Mouse (Mus musculus): ENCODE data around the gene Rasal3. TPM values are rescaled to one million over a fixed set of nuclear protein-coding genes. Genes with fewer than 3 reads are reported as not detected.

Rasal3 gene
- polyA plus RNA-seq, 1 experiment from 2014 or later = 0.50 TPM

DNA sequence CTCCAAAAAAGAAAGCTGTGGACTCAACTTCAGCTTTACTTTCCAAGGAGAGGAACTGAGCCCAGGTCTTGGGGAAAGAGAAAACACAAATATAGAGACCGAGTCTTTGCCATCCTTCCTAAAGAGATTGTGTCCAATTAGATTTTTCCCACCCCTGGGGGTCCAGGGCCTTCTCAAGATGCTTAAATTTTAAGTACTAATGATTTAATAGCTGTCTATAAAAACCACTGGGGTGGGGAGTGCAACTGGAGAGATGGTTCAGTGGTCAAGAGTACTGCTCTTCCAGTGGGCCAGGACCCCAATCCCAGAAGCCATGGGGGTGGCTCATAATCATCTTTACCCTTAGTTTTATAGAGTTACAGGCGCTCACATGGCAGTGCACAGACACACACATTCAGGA lies 55.0 kb downstream of the Rasal3 start:
- H3K4me1 ChIP-seq (ENCODE audit: control insufficient read depth, insufficient read depth, low read length) = peaks cover 15% of the 10 kb centered on the region
- no peak overlapping the region for H3K9ac ChIP-seq (replicated peaks; ENCODE audit: low read length)
- H3K36me3 ChIP-seq (ENCODE audit: control insufficient read depth, insufficient read depth, low read length) = peaks cover 16% of the 10 kb centered on the region
- no peak for DNase-seq
- WGBS = 96% methylated on average over 2 of the region's 2 CpGs
- H3K4me2 ChIP-seq (ENCODE audit: low read length) = peak overlapping the region; percentile 90
- H3K4me3 ChIP-seq (replicated peaks; ENCODE audit: low read depth, low read length) = peak overlapping the region; percentile 88; the same call in 1 of the 2 replicates
- no peak overlapping the region for H3K27ac ChIP-seq (replicated peaks; ENCODE audit: low read depth, low read length)
- ATAC-seq (ENCODE audit: low FRiP score, low TSS enrichment) = no peak
- no peaks in the 10 kb centered on the region for H3K9me3 ChIP-seq (ENCODE audit: control insufficient read depth, low read length)
- H3K27me3 ChIP-seq (ENCODE audit: control insufficient read depth, insufficient read depth, low read length) = no peaks in the 10 kb centered on the region

GRCm38 (mm10) chr17:32341102-32341501 lies 62.3 kb downstream of the Rasal3 start:
- H3K36me3 ChIP-seq (ENCODE audit: control insufficient read depth, insufficient read depth, low read length) = peaks cover 54% of the 10 kb centered on the region
- ATAC-seq (ENCODE audit: low FRiP score, low TSS enrichment) = no peak
- WGBS = 92% methylated on average over 1 of the region's 1 CpGs

More at GRCm38 (mm10) chr17:32341102-32341501, 62.3 kb downstream of the Rasal3 start:
- no peaks in the 10 kb centered on the region for H3K27me3 ChIP-seq (ENCODE audit: control insufficient read depth, insufficient read depth, low read length)
- H3K9me3 ChIP-seq (ENCODE audit: control insufficient read depth, low read length) = no peaks in the 10 kb centered on the region
- no peak overlapping the region for H3K9ac ChIP-seq (replicated peaks; ENCODE audit: low read length)
- no peak overlapping the region for H3K4me2 ChIP-seq (ENCODE audit: low read length)
- no peak overlapping the region for H3K4me3 ChIP-seq (replicated peaks; ENCODE audit: low read depth, low read length)
- DNase-seq = no peak
- H3K4me1 ChIP-seq (ENCODE audit: control insufficient read depth, insufficient read depth, low read length) = no peaks in the 10 kb centered on the region
- no peak overlapping the region for H3K27ac ChIP-seq (replicated peaks; ENCODE audit: low read depth, low read length)

Small RNA genes within 50 kb of the gene (microRNA-seq; reads per million reads assigned to microRNA genes)
- not detected for gene Gm22201

Other genes starting within 250 kb of the Rasal3 start
- gene Notch3, start 236.7 kb downstream of the Rasal3 start, polyA plus RNA-seq (2014; fragmentation: Nextera tagmentation; extraction: Ambion mirVana) = 10.5 and 11.2 TPM in 2 replicates
- gene Ephx3, start 214.0 kb downstream of the Rasal3 start, polyA plus RNA-seq (2014; fragmentation: Nextera tagmentation; extraction: Ambion mirVana) = 0.34 TPM in 1 of 2 replicates, not detected in the other
- 72.5 and 101 TPM in 2 replicates for gene Brd4, start 118.9 kb downstream of the Rasal3 start, polyA plus RNA-seq (2014; fragmentation: Nextera tagmentation; extraction: Ambion mirVana)
- 51.6 and 56.0 TPM in 2 replicates for gene Akap8, start 82.3 kb downstream of the Rasal3 start, polyA plus RNA-seq (2014; fragmentation: Nextera tagmentation; extraction: Ambion mirVana)
- 115 and 122 TPM in 2 replicates for gene Akap8l, start 53.0 kb downstream of the Rasal3 start, polyA plus RNA-seq (2014; fragmentation: Nextera tagmentation; extraction: Ambion mirVana)
- 40.8 and 59.2 TPM in 2 replicates for gene Wiz, start 14.1 kb downstream of the Rasal3 start, polyA plus RNA-seq (2014; fragmentation: Nextera tagmentation; extraction: Ambion mirVana)
- not detected in 2 replicates for gene Pglyrp2, start 20.6 kb upstream of the Rasal3 start, polyA plus RNA-seq (2014; fragmentation: Nextera tagmentation; extraction: Ambion mirVana)
- gene Cyp4f39, start 49.1 kb upstream of the Rasal3 start, polyA plus RNA-seq (2014; fragmentation: Nextera tagmentation; extraction: Ambion mirVana) = 0.67 and 0.82 TPM in 2 replicates
- gene Cyp4f17, start 102.5 kb upstream of the Rasal3 start, polyA plus RNA-seq (2014; fragmentation: Nextera tagmentation; extraction: Ambion mirVana) = 10.4 and 10.8 TPM in 2 replicates
- gene Cyp4f16, start 133.0 kb upstream of the Rasal3 start, polyA plus RNA-seq (2014; fragmentation: Nextera tagmentation; extraction: Ambion mirVana) = 12.7 and 14.4 TPM in 2 replicates
- 0.47 and 1.0 TPM in 2 replicates for gene Cyp4f37, start 217.7 kb upstream of the Rasal3 start, polyA plus RNA-seq (2014; fragmentation: Nextera tagmentation; extraction: Ambion mirVana)

Measured in midbrain, embryonic 14.5 days (tissue).